Mouse (Mus musculus) right cerebral cortex, postnatal 36 days (tissue): ENCODE data around the gene Ncam1.

ENCODE experiments used
- DNase-seq, 2 experiments: peaks; one replicate each; pipeline ENCODE4 v3.0.0; 2022; ENCODE audit warnings: low spot score in 2 of 2, mixed read lengths in 1 of 2

The Ncam1 gene

GRCm38 (mm10) chr9:49565846-49566245, 232.9 kb downstream of the Ncam1 start:
- DNase-seq, result no peak

- DNase-seq, result no peak
Observed at GRCm38 (mm10) chr9:49558941-49559340, 239.8 kb downstream of the Ncam1 start.

- DNase-seq, result no peak
Observed at GRCm38 (mm10) chr9:49551353-49551752, 247.4 kb downstream of the Ncam1 start.

GRCm38 (mm10) chr9:49542593-49542992, 256.1 kb downstream of the Ncam1 start:
- no peak for DNase-seq

- peak in 1 of 2 experiments; percentile 13 for DNase-seq
Observed at GRCm38 (mm10) chr9:49537814-49538213, 260.9 kb downstream of the Ncam1 start.

- DNase-seq, result no peak
Observed at GRCm38 (mm10) chr9:49536593-49536992, 262.1 kb downstream of the Ncam1 start.

GRCm38 (mm10) chr9:49534958-49535357, 263.8 kb downstream of the Ncam1 start:
- DNase-seq, result no peak

- no peak for DNase-seq
Observed at GRCm38 (mm10) chr9:49533912-49534491, 264.7 kb downstream of the Ncam1 start.

GRCm38 (mm10) chr9:49533455-49533854, 265.3 kb downstream of the Ncam1 start:
- no peak for DNase-seq

GRCm38 (mm10) chr9:49531833-49532232, 266.9 kb downstream of the Ncam1 start:
- DNase-seq, result no peak

GRCm38 (mm10) chr9:49531257-49531656, 267.5 kb downstream of the Ncam1 start:
- no peak for DNase-seq

- no peak for DNase-seq
Observed at GRCm38 (mm10) chr9:49530739-49531138, 268.0 kb downstream of the Ncam1 start.

GRCm38 (mm10) chr9:49529366-49529959, 269.3 kb downstream of the Ncam1 start:
- no peak for DNase-seq

- DNase-seq, result no peak
Observed at GRCm38 (mm10) chr9:49528943-49529342, 269.8 kb downstream of the Ncam1 start.

GRCm38 (mm10) chr9:49528026-49528425, 270.7 kb downstream of the Ncam1 start:
- no peak for DNase-seq

- no peak for DNase-seq
Observed at GRCm38 (mm10) chr9:49527340-49527739, 271.4 kb downstream of the Ncam1 start.

- peak in 1 of 2 experiments; percentile 36 for DNase-seq
Observed at GRCm38 (mm10) chr9:49524721-49525120, 274.0 kb downstream of the Ncam1 start.

- no peak for DNase-seq
Observed at GRCm38 (mm10) chr9:49523881-49524280, 274.8 kb downstream of the Ncam1 start.

GRCm38 (mm10) chr9:49514306-49514705, 284.4 kb downstream of the Ncam1 start:
- no peak for DNase-seq

GRCm38 (mm10) chr9:49510666-49511065, 288.1 kb downstream of the Ncam1 start:
- DNase-seq, result no peak

GRCm38 (mm10) chr9:49509628-49510027, 289.1 kb downstream of the Ncam1 start:
- no peak for DNase-seq

GRCm38 (mm10) chr9:49509094-49509493, 289.6 kb downstream of the Ncam1 start:
- no peak for DNase-seq

- no peak for DNase-seq
Observed at GRCm38 (mm10) chr9:49507829-49508585, 290.7 kb downstream of the Ncam1 start.
